Mouse (Mus musculus) embryo, embryonic 11 days (tissue): Measurements from ENCODE around the gene Hoxa10.

Experiments used
- DNase-seq: peaks from one replicate; pipeline ENCODE4 v3.0.0-alpha.2; 2015

The Hoxa10 gene

GRCm38 (mm10) chr6:52245040-52245756, 4.5 kb upstream of the Hoxa10 start:
- no peak for DNase-seq

GRCm38 (mm10) chr6:52244471-52245039, 3.9 kb upstream of the Hoxa10 start:
- no peak for DNase-seq

- no peak for DNase-seq
Measured at GRCm38 (mm10) chr6:52243681-52244121, 3.0 kb upstream of the Hoxa10 start.

- no peak for DNase-seq
Measured at GRCm38 (mm10) chr6:52242801-52243332, 2.2 kb upstream of the Hoxa10 start.

GRCm38 (mm10) chr6:52241001-52241621, 457 bp upstream of the Hoxa10 start:
- no peak for DNase-seq

- DNase-seq: no peak
Measured at GRCm38 (mm10) chr6:52239625-52240388, 847 bp downstream of the Hoxa10 start.

- no peak for DNase-seq
Measured at GRCm38 (mm10) chr6:52238976-52239375, 1.7 kb downstream of the Hoxa10 start.

GRCm38 (mm10) chr6:52238155-52238545, 2.5 kb downstream of the Hoxa10 start:
- no peak for DNase-seq

- no peak for DNase-seq
Measured at GRCm38 (mm10) chr6:52237346-52238154, 3.1 kb downstream of the Hoxa10 start.

GRCm38 (mm10) chr6:52236806-52237205, 3.8 kb downstream of the Hoxa10 start:
- DNase-seq: no peak

GRCm38 (mm10) chr6:52235866-52236265, 4.8 kb downstream of the Hoxa10 start:
- no peak for DNase-seq

GRCm38 (mm10) chr6:52235267-52235666, 5.4 kb downstream of the Hoxa10 start:
- DNase-seq: no peak

GRCm38 (mm10) chr6:52234428-52235140, 6.1 kb downstream of the Hoxa10 start:
- no peak for DNase-seq

- DNase-seq: no peak
Measured at GRCm38 (mm10) chr6:52233546-52234427, 6.9 kb downstream of the Hoxa10 start.

GRCm38 (mm10) chr6:52232984-52233545, 7.6 kb downstream of the Hoxa10 start:
- no peak for DNase-seq

GRCm38 (mm10) chr6:52232568-52232965, 8.1 kb downstream of the Hoxa10 start:
- DNase-seq: no peak

GRCm38 (mm10) chr6:52231885-52232567, 8.6 kb downstream of the Hoxa10 start:
- DNase-seq: no peak

GRCm38 (mm10) chr6:52230516-52231165, 10.0 kb downstream of the Hoxa10 start, which contains the start of gene Hoxa9:
Hoxa9 (minus strand) TSS chr6:52231089.
- no peak for DNase-seq
